Mouse (Mus musculus): ENCODE measurements at regions not wholly inside any gene's neighbourhood (a gene's known extent, or its start where the extent isn't known, plus 50 kb on each side); places are given as distances from the start of the nearest gene placed in this dataset.

- DNase-seq (ENCODE audit: low read depth): no peak
These were observed 150.8 kb upstream of the Nr3c2 start for GRCm38 (mm10) chr8:76748471-76748870.

- no peak for DNase-seq (ENCODE audit: low read depth)
These were observed 149.0 kb upstream of the Nr3c2 start for GRCm38 (mm10) chr8:76750286-76750685.

- no peak for DNase-seq (ENCODE audit: low read depth)
These were observed 145.1 kb upstream of the Nr3c2 start for GRCm38 (mm10) chr8:76754166-76754565.

- peak; percentile 76 for DNase-seq (ENCODE audit: low read depth)
These were observed 135.0 kb upstream of the Nr3c2 start for GRCm38 (mm10) chr8:76764201-76764600.

GRCm38 (mm10) chr8:76768302-76768701, 130.9 kb upstream of the Nr3c2 start:
- peak; percentile 56 for DNase-seq (ENCODE audit: low read depth)

GRCm38 (mm10) chr8:76787744-76788143, 111.5 kb upstream of the Nr3c2 start:
- no peak for DNase-seq (ENCODE audit: low read depth)

- no peak for DNase-seq (ENCODE audit: low read depth)
These were observed 105.4 kb upstream of the Nr3c2 start for GRCm38 (mm10) chr8:76793891-76794290.

GRCm38 (mm10) chr8:76799998-76800397, 99.2 kb upstream of the Nr3c2 start:
- DNase-seq (ENCODE audit: low read depth): no peak

GRCm38 (mm10) chr8:76823456-76823855, 75.8 kb upstream of the Nr3c2 start:
- DNase-seq (ENCODE audit: low read depth): peak; percentile 90

All from gonadal fat pad, adult 2 months (tissue).